Mouse (Mus musculus) monocyte, adult 5-6 weeks (primary cell): ENCODE results near the gene Abhd12. TPM values are rescaled to one million over a fixed set of nuclear protein-coding genes. Genes with fewer than 3 reads are reported as not detected.
"Not testable (repeated sequence)": the region's sequence is repeated elsewhere in the genome, so short reads cannot be mapped to it uniquely, and the experiment has no call there.

Experiments
- ATAC-seq: fragments of 153-309, 156-312 bp; replicated peaks from 2 replicates; pipeline ENCODE4 v1.8.0; 2017; ENCODE audit warnings: mild to moderate bottlenecking; ENCODE audit not compliant: low TSS enrichment, insufficient number of reproducible peaks, severe bottlenecking, poor library complexity, low FRiP score
- total RNA-seq: library from RNA; stranded (forward); fragments of 200-1000, 200-491, 200-594 nt; gene quantifications from 3 replicates; pipeline ENCODE4 v1.2.3, GENCODE M21; 2017

Abhd12 gene
- total RNA-seq, 1 experiment from 2014 or later, result 368 TPM

GRCm38 (mm10) chr2:150914781-150915515 is 10.4 kb upstream of the Abhd12 start:
- no peak for ATAC-seq

GRCm38 (mm10) chr2:150910295-150910881 is 5.8 kb upstream of the Abhd12 start:
- no peak for ATAC-seq

GRCm38 (mm10) chr2:150909429-150910039 is 5.0 kb upstream of the Abhd12 start:
- peak; percentile 87 for ATAC-seq

GRCm38 (mm10) chr2:150908881-150909280 is 4.3 kb upstream of the Abhd12 start:
- not testable (repeated sequence) for ATAC-seq

GRCm38 (mm10) chr2:150904936-150905450 is 452 bp upstream of the Abhd12 start, which contains the start of gene Gins1:
Gene Gins1, plus strand, starts transcription at chr2:150905400.
- no peak for ATAC-seq

- ATAC-seq, result no peak
These were observed 2.2 kb downstream of the Abhd12 start for GRCm38 (mm10) chr2:150902347-150902746.

GRCm38 (mm10) chr2:150900341-150900740 is 4.2 kb downstream of the Abhd12 start:
- ATAC-seq, result no peak

- peak; percentile 78 for ATAC-seq
These were observed 8.8 kb downstream of the Abhd12 start for GRCm38 (mm10) chr2:150895691-150896252.

- ATAC-seq, result peak; percentile 72
These were observed 9.8 kb downstream of the Abhd12 start for GRCm38 (mm10) chr2:150894617-150895267.

GRCm38 (mm10) chr2:150887370-150887769 is 17.2 kb downstream of the Abhd12 start:
- no peak for ATAC-seq

GRCm38 (mm10) chr2:150886315-150886714 is 18.2 kb downstream of the Abhd12 start:
- ATAC-seq, result no peak

- ATAC-seq, result no peak
These were observed 18.7 kb downstream of the Abhd12 start for GRCm38 (mm10) chr2:150885814-150886213.

- ATAC-seq, result peak; percentile 15; the same call in 1 of the 2 replicates
These were observed 19.8 kb downstream of the Abhd12 start for GRCm38 (mm10) chr2:150884779-150885110.

- peak; percentile 13; the same call in 1 of the 2 replicates for ATAC-seq
These were observed 20.3 kb downstream of the Abhd12 start for GRCm38 (mm10) chr2:150884075-150884778.

GRCm38 (mm10) chr2:150877561-150877960 is 27.0 kb downstream of the Abhd12 start:
- no peak for ATAC-seq

GRCm38 (mm10) chr2:150875226-150875625 is 29.3 kb downstream of the Abhd12 start:
- peak; percentile 19; the same call in 1 of the 2 replicates for ATAC-seq

GRCm38 (mm10) chr2:150874508-150874907 is 30.0 kb downstream of the Abhd12 start:
- ATAC-seq, result peak; percentile 84

- ATAC-seq, result 0 out of 2 replicates have a peak, but pooled peaks have one; percentile 9
These were observed 35.1 kb downstream of the Abhd12 start for GRCm38 (mm10) chr2:150869446-150869845.
